Mouse (Mus musculus): ENCODE measurements at regions not wholly inside any gene's neighbourhood (a gene's known extent, or its start where the extent isn't known, plus 50 kb on each side); places are given as distances from the start of the nearest gene placed in this dataset.

DNA sequence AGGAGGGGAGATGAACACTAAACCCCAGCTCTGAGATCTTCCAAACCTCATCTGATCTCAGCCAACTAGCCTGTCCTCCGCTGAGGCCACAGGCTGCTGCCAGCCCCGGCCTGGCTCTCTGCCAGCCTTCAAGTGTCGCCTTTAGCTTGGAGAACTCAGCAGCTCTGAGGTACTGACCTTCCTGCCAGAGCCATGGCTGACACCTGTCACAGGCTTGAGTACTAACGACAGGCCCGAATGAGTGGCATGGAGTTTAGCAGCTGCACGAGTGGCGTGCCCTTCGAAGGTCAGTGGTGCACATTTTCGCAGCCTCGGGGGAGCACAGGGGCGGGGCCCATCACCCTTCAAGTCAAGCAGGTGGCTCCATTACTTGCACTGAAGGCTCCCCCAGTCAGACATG lies 85.2 kb upstream of the Zfp703 start:
- no peak for TF ChIP-seq CTCF (IDR thresholded peaks at IDR 0.05; ENCODE audit: low read depth, low read length)
- no peak for TF ChIP-seq GATA1 (IDR thresholded peaks at IDR 0.05; ENCODE audit: borderline replicate concordance, low read length)
